Mouse (Mus musculus): ENCODE measurements around the gene Olfr71.

DNA sequence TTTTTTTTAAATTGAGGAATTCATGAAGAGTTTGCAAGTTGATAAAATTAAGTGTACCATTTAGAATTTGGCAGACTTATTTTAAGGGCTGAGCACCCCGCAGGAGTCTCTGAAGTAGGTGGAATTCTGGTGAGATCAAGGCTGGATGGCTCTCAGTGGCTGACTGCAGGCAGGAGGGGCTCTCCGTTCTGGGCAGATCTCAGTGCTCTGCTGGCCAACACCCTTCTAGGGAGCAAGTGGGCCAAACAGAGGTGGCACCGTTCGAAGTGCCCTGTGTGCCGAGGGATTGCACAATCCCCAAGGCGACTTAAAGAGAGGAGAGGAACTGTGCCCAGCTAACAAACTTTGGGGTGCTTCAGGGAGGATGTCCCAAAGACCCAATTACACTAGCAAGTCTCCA is at the start of gene Olfr71:
- TF ChIP-seq CTCF (IDR thresholded peaks at IDR 0.05; ENCODE audit: control insufficient read depth, insufficient read depth, insufficient replicate concordance, low read depth, low read length) (no peak), POLR2A (IDR thresholded peaks at IDR 0.05; ENCODE audit: control insufficient read depth, low read depth, low read length) (no peak)
